Mouse (Mus musculus) frontal cortex, adult 2 months (tissue): ENCODE measurements around the gene Map1lc3a. TPM values are rescaled to one million over a fixed set of nuclear protein-coding genes. Genes with fewer than 3 reads are reported as not detected.

Experiments used
- DNase-seq, 2 experiments: peaks; one replicate each; pipeline ENCODE4 v3.0.0; 2022; ENCODE audit warnings: low spot score in 1 of 2; ENCODE audit errors: extremely low spot score in 1 of 2
- polyA plus RNA-seq: library from polyadenylated mRNA; depleted of rRNA; stranded (reverse); fragments of >200 nt; gene quantifications from 2 replicates; pipeline ENCODE4 v1.2.3, GENCODE M21; 2012; rRNA removed

The Map1lc3a gene
- polyA plus RNA-seq, 1 experiment: 387 TPM

GRCm38 (mm10) chr2:155284647-155285046 is 8.6 kb downstream of the Map1lc3a start:
- DNase-seq: no peak

- DNase-seq: no peak
Observed at GRCm38 (mm10) chr2:155285744-155286143, 9.6 kb downstream of the Map1lc3a start.

GRCm38 (mm10) chr2:155287456-155288250 is 11.6 kb downstream of the Map1lc3a start:
- no peak for DNase-seq

DNA sequence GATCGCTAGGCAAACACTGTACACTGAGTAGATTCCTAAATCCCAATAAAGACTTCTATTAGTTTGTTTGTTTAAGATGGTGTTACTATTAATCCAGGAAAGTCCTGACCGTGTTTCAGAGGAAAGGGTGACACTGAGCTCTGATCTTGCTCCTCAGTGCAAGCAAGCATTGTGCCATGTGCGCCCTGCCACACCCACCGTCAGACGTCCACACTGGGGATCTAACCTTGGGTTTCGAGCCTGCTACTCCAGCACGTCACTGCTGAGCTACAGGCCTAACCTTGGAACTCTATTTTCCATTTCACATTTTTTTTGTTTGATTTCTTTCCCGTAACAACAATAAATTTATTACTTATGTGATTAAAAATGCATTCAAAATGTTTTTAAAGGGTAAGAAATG is 14.0 kb downstream of the Map1lc3a start:
- DNase-seq: no peak

DNA sequence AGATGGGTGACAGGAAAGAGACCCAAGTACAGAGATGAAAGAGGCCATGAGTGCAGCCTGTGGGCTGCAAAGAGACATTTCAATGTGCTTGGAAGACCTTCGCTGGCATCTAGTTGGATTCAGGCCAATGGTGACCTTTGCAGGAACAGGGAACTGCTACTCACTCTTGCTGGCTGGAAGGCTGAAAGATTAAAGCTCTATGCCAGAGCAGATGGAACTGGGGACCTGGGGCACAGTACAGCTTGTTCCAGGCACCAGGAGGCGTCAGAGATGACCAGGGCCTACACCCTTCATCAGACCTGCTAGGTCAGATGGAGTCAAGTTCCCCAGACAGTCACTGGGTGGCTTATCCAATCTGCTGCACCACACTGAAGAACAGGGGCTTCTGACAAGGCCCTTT is 17.3 kb downstream of the Map1lc3a start:
- DNase-seq: no peak

DNA sequence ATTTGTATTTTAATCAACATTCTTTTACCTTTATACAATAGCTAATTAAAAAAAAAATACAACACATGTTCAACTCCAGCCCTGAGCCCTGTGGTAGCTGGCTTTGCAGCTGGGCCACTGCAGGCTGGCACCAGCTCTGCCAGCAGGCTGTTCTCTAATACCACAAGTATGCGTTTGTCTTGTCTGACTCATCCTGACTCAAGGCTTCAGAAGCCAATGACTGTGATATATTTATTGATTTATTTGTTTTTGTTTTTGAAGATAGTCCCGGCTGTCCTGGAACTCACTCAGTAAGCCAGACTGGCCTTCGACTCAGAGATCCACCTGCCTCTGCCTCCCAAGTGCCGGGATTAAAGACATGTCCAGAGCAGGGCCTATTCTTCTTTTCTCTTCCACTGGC is 17.8 kb downstream of the Map1lc3a start:
- no peak for DNase-seq

DNA sequence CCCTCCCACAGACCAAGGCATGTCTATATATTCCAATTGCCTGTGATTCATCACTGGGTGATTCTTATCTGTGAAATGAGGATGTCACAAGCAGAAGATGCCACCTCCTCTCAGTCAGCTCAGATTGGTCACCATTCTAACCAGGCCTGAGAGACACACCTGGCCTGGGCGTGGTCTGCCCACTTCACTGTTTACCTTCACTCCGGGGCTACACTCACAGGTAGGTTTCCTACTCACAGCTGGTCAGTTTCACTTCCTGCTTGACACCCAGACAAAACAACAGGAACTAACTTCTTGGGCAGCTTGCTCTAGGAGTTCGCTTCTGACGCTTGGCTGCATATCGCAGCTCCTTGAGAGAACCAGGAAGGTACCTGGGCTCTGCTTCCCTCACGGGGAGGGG is 19.4 kb downstream of the Map1lc3a start:
- no peak for DNase-seq

DNA sequence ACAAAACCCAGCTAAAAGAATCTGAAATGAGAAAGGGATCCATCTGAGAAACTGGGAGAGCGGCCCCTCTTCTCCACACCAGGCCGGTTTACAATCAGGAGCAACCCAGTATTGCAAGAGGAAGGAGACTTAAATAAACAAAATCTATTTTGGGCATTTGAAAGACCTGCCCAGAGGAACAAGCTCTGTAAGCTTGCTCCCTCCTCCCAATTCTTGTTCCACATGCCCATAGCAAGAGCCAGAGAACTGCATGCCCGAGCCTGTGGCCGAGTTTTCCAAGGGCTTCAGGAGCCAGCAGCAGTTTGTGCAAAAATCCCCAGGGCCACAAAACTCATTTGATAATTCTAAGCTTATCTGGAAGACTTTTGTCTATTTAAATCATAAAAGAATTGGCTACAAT is 23.5 kb downstream of the Map1lc3a start:
- no peak for DNase-seq

GRCm38 (mm10) chr2:155308936-155309592 is 33.0 kb downstream of the Map1lc3a start:
- DNase-seq: no peak

- DNase-seq: no peak
Observed at GRCm38 (mm10) chr2:155313671-155314070, 37.6 kb downstream of the Map1lc3a start.

DNA sequence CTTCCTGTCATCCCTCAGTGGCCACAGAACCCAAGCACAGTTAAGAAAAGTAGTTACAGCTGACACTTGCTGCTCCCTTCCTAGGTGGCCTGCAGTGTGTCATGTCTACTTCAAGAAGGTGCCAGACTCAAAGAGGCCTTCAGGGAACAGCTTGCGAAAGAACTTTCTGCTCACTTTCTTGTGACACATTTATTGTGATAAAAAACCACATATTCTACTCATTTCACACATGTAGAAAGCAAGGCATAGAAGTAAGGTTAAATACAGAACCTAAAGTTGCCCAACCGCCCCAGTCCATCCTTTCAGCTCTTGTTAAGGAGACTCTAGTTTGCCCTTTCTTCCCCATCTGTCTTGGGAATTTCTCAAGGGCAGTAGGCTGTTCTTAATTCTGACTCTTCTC is 42.5 kb downstream of the Map1lc3a start:
- DNase-seq: no peak

GRCm38 (mm10) chr2:155320596-155320995 is 44.5 kb downstream of the Map1lc3a start:
- no peak for DNase-seq

DNA sequence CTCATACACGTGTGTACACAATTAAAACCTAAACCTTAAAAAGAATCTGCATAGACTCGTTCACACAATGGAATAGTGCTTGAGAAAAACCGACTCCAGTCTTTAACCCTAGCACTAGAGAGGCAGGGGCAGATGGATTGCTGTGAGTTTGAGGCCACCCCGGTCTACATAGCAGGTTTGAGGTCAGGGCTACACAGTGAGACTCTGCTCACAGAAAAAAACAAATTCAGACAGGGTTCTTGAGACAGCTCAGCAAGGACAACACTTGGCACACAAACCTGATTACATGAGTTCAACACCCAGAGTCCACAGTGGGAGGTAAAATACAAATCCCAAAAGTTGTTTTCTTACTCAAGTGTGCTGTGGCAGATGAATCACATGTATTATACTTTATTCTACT is 49.9 kb downstream of the Map1lc3a start:
- DNase-seq: no peak

Other genes with a start within 250 kb of the Map1lc3a start
- 32.3 and 34.4 TPM in 2 replicates for gene Ahcy, start 201.8 kb upstream of the Map1lc3a start, polyA plus RNA-seq
- 22.7 and 24.5 TPM in 2 replicates for gene Itch, start 142.8 kb upstream of the Map1lc3a start, polyA plus RNA-seq
- gene Dynlrb1, start 39.8 kb upstream of the Map1lc3a start, polyA plus RNA-seq: 830 and 929 TPM in 2 replicates
- gene Pigu, start 81.1 kb downstream of the Map1lc3a start, polyA plus RNA-seq: 37.6 and 38.3 TPM in 2 replicates
- gene Trp53inp2, start 104.8 kb downstream of the Map1lc3a start, polyA plus RNA-seq: 138 and 165 TPM in 2 replicates
- gene Ncoa6, start 197.6 kb downstream of the Map1lc3a start, polyA plus RNA-seq: 45.3 and 46.9 TPM in 2 replicates
- 65.9 and 66.7 TPM in 2 replicates for gene Acss2, start 241.7 kb downstream of the Map1lc3a start, polyA plus RNA-seq
- gene Ggt7, start 241.9 kb downstream of the Map1lc3a start, polyA plus RNA-seq: 206 and 237 TPM in 2 replicates